Comparison of ENCODE assay signal across 9 mouse cellular contexts in genomic region chr8:3211456-3211855, GRCm38 (mm10).
DNase-seq lines count a peak whose midpoint lies in the region; ATAC-seq and TF ChIP-seq lines count a peak whose summit lies in the region.
"Had no signal": no experiment of that assay in that cellular context is flagged by ENCODE, and none has a peak within 500 bp of the region (broad histone marks: within the 10 kb centered on the region; RNA-seq: fewer than 3 reads in every experiment).

No protein-coding gene starts in this region.

- no peaks in the 10 kb centered on the region for H3K9me3 ChIP-seq in intestine, embryonic 16.5 days (ENCODE audit: control insufficient read depth, low read length)
- H3K9me3 ChIP-seq in hindbrain, embryonic 10.5 days: no peaks in the 10 kb centered on the region
- H3K9me3 ChIP-seq: embryonic facial prominence, embryonic 12.5 days; hindbrain, embryonic 15.5 days had no signal

- H3K27ac ChIP-seq in layer of hippocampus, adult 2 months: peak overlapping the region; percentile 5; the same call in 1 of the 2 replicates
- H3K27ac ChIP-seq in intestine, embryonic 16.5 days (ENCODE audit: low read length): no peak overlapping the region
- H3K27ac ChIP-seq in hindbrain, embryonic 10.5 days: no peak overlapping the region
- H3K27ac ChIP-seq: embryonic facial prominence, embryonic 12.5 days; hindbrain, embryonic 15.5 days had no signal

- no peak overlapping the region for H3K4me3 ChIP-seq in layer of hippocampus, adult 2 months
- H3K4me3 ChIP-seq in intestine, embryonic 16.5 days (ENCODE audit: low read length): no peak overlapping the region
- H3K4me3 ChIP-seq in hindbrain, embryonic 10.5 days: no peak overlapping the region
- H3K4me3 ChIP-seq: embryonic facial prominence, embryonic 12.5 days; hindbrain, embryonic 15.5 days had no signal

- no peaks in the 10 kb centered on the region for H3K36me3 ChIP-seq in intestine, embryonic 16.5 days (ENCODE audit: control insufficient read depth, insufficient read depth, low read length)
- peaks cover 26% of the 10 kb centered on the region for H3K36me3 ChIP-seq in hindbrain, embryonic 10.5 days

- 76% methylated on average over 9 of the region's 9 CpGs for whole genome bisulfite sequencing in intestine, embryonic 16.5 days
- 89% methylated on average over 9 of the region's 9 CpGs for WGBS in hindbrain, embryonic 10.5 days

- ATAC-seq in intestine, embryonic 16.5 days: no peak

- H3K4me1 ChIP-seq in intestine, embryonic 16.5 days (ENCODE audit: control insufficient read depth, insufficient read depth, low read length): peaks cover 10% of the 10 kb centered on the region
- peaks cover 2% of the 10 kb centered on the region; the same call in 1 of the 2 replicates for H3K4me1 ChIP-seq in hindbrain, embryonic 10.5 days (replicated peaks)

- H3K27me3 ChIP-seq in intestine, embryonic 16.5 days (replicated peaks; ENCODE audit: control insufficient read depth, insufficient read depth, low read length): no peaks in the 10 kb centered on the region
- no peaks in the 10 kb centered on the region for H3K27me3 ChIP-seq in hindbrain, embryonic 10.5 days (ENCODE audit: insufficient read depth, poor library complexity, severe bottlenecking)
- H3K27me3 ChIP-seq: embryonic facial prominence, embryonic 12.5 days; hindbrain, embryonic 15.5 days had no signal

- H3K4me2 ChIP-seq in intestine, embryonic 16.5 days (ENCODE audit: low read depth, low read length): no peak overlapping the region
- H3K4me2 ChIP-seq: embryonic facial prominence, embryonic 12.5 days; hindbrain, embryonic 15.5 days had no signal

- H3K9ac ChIP-seq in intestine, embryonic 16.5 days (ENCODE audit: low read depth, low read length): no peak overlapping the region
- H3K9ac ChIP-seq: embryonic facial prominence, embryonic 12.5 days; hindbrain, embryonic 15.5 days had no signal

- DNase-seq in layer of hippocampus, adult 2 months (ENCODE audit: low spot score in 2 of 2): no peak
- DNase-seq in layer of hippocampus, postnatal 25 days (ENCODE audit: extremely low spot score in 1 of 2, low spot score in 1 of 2): no peak
- DNase-seq in cerebellum, adult 18-20 months: peak; percentile 39
- DNase-seq in heart, adult 8-10 months (ENCODE audit: low spot score): peak; percentile 62
- DNase-seq in lung, postnatal 10 days: peak; percentile 54
- DNase-seq in hindbrain, embryonic 10.5 days (ENCODE audit: low spot score): no peak

- TF ChIP-seq CTCF in layer of hippocampus, adult 2 months (conservative IDR thresholded peaks at IDR 0.05): no peak

Comparison
In these comparisons a context has a peak if more than half of its experiments do, and no peak if none do; other contexts are left out.
1. DNase-seq: peak in cerebellum, adult 18-20 months (2 of 2), heart, adult 8-10 months (single experiment) and lung, postnatal 10 days (single experiment); none in layer of hippocampus, adult 2 months (0 of 2), layer of hippocampus, postnatal 25 days (0 of 2) and hindbrain, embryonic 10.5 days (single experiment).